Mouse (Mus musculus) G1E (cell line): ENCODE data around the gene Dok5.

ENCODE experiments used
- CTCF ChIP-seq: IDR thresholded peaks from 2 replicates; pipeline ENCODE4 v1.5.1; 2012; ENCODE audit warnings: low read depth, low read length, inconsistent platforms, mixed read lengths
- GATA1 ChIP-seq: IDR thresholded peaks from 2 replicates; pipeline ENCODE4 v1.6.1; 2012; ENCODE audit warnings: borderline replicate concordance, low read length, inconsistent platforms, mixed read lengths
- POLR2AphosphoS5 ChIP-seq: IDR thresholded peaks from 2 replicates; pipeline ENCODE4 v1.6.1; 2012; ENCODE audit warnings: low read depth, low read length, inconsistent platforms; ENCODE audit not compliant: insufficient replicate concordance

DNA sequence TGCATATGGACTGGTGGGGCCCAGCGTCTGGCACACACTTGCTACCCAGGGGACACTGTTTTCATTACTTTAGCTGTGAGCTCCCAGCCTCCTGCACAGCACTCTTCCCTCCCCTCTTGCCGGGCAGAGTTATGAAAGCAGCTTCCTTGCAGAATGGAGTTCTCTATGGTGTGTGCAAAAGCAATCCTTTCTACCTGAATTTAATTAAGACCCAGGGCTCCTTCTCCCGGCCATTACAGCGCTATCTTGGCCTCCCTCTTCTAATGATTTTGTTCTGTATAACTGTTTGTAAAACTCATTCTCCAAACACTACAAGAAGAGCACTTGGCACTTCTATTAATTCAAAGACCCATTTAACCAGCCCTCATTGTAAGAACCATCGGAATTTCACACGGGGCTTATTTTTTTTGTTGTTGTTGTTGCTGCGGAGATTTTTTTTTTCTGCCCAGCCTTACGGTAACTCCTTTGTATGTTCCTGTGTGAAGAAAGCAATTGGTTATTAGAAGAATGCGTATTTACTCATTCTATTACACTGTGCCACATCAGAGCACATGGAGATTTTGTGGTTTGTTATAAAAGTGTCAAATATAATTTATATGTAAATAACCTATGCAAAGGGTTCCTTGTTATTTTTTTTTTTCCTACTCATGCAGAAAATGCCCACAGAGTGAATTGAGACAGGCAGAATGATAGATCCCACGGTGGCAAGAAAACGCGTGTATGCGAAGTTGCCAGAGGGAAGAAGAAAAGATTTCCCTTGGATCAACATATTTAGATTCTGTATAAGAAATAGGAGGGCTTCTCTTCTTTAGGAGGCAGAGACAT is 170.8 kb downstream of the Dok5 start:
- TF ChIP-seq CTCF: no peak
- TF ChIP-seq POLR2AphosphoS5: no peak
- no peak for TF ChIP-seq GATA1
